Mouse (Mus musculus): ENCODE measurements around the gene Spata31d1d. TPM values are rescaled to one million over a fixed set of nuclear protein-coding genes. Genes with fewer than 3 reads are reported as not detected.
A peak's percentile ranks its signal among the peaks of the same experiment; 100 is the strongest.
"Not testable (repeated sequence)": the region's sequence is repeated elsewhere in the genome, so short reads cannot be mapped to it uniquely, and the experiment has no call there.

The Spata31d1d gene
- polyA plus RNA-seq (2015; fragmentation: Nextera tagmentation; extraction: Ambion mirVana), result not detected in 2 replicates

- no peak for ATAC-seq
- no peaks in the 10 kb centered on the region; the same call in 1 of the 2 replicates for H3K4me1 ChIP-seq (ENCODE audit: control insufficient read depth, insufficient read depth, low read length)
- WGBS, result 34% methylated on average over 7 of the region's 7 CpGs
These were observed at the start of gene Spata31d1d for GRCm38 (mm10) chr13:59731652-59732051. Gene Spata31d1d, minus strand, starts transcription at chr13:59731752.

GRCm38 (mm10) chr13:59779744-59780264 is 48.3 kb upstream of the Spata31d1d start:
- ATAC-seq; H3K9ac ChIP-seq (ENCODE audit: low read depth, low read length): not testable (repeated sequence)
- H3K36me3 ChIP-seq (ENCODE audit: control insufficient read depth, insufficient read depth, low read length), result peaks cover 39% of the 10 kb centered on the region

More at GRCm38 (mm10) chr13:59731652-59732051, at the start of gene Spata31d1d:
- H3K27me3 ChIP-seq (replicated peaks; ENCODE audit: control insufficient read depth, insufficient read depth, low read length), result no peaks in the 10 kb centered on the region
- no peaks in the 10 kb centered on the region for H3K36me3 ChIP-seq (ENCODE audit: control insufficient read depth, insufficient read depth, low read length)
- no peak within 1 kb of the TSS for H3K27ac ChIP-seq (ENCODE audit: low read length)
- H3K4me2 ChIP-seq (ENCODE audit: low read depth, low read length), result no peak within 1 kb of the TSS
- H3K4me3 ChIP-seq (ENCODE audit: low read length), result no peak within 1 kb of the TSS
- H3K9me3 ChIP-seq (ENCODE audit: control insufficient read depth, low read length), result no peaks in the 10 kb centered on the region
- H3K9ac ChIP-seq (ENCODE audit: low read depth, low read length), result no peak within 1 kb of the TSS

GRCm38 (mm10) chr13:59779213-59779612 is 47.7 kb upstream of the Spata31d1d start:
- H3K27ac ChIP-seq (ENCODE audit: low read length), result no peak overlapping the region
- no peak overlapping the region for H3K9ac ChIP-seq (ENCODE audit: low read depth, low read length)
- H3K4me2 ChIP-seq (ENCODE audit: low read depth, low read length), result no peak overlapping the region
- ATAC-seq, result no peak
- peaks cover 36% of the 10 kb centered on the region for H3K36me3 ChIP-seq (ENCODE audit: control insufficient read depth, insufficient read depth, low read length)
- no peaks in the 10 kb centered on the region for H3K27me3 ChIP-seq (replicated peaks; ENCODE audit: control insufficient read depth, insufficient read depth, low read length)
- no peak overlapping the region for H3K4me3 ChIP-seq (ENCODE audit: low read length)
- H3K4me1 ChIP-seq (ENCODE audit: control insufficient read depth, insufficient read depth, low read length), result no peaks in the 10 kb centered on the region
- no peaks in the 10 kb centered on the region for H3K9me3 ChIP-seq (ENCODE audit: control insufficient read depth, low read length)
- 88% methylated on average over 4 of the region's 4 CpGs for WGBS

More at GRCm38 (mm10) chr13:59779744-59780264, 48.3 kb upstream of the Spata31d1d start:
- 96% methylated on average over 1 of the region's 1 CpGs for WGBS
- not testable (repeated sequence) for H3K4me1 ChIP-seq (ENCODE audit: control insufficient read depth, insufficient read depth, low read length); H3K27me3 ChIP-seq (replicated peaks; ENCODE audit: control insufficient read depth, insufficient read depth, low read length); H3K27ac ChIP-seq (ENCODE audit: low read length); H3K4me3 ChIP-seq (ENCODE audit: low read length); H3K4me2 ChIP-seq (ENCODE audit: low read depth, low read length); H3K9me3 ChIP-seq (ENCODE audit: control insufficient read depth, low read length)

- peak; percentile 5; the same call in 1 of the 2 replicates for ATAC-seq
- H3K27ac ChIP-seq (ENCODE audit: low read length), result no peak overlapping the region
- no peak overlapping the region for H3K4me3 ChIP-seq (ENCODE audit: low read length)
- no peaks in the 10 kb centered on the region for H3K9me3 ChIP-seq (ENCODE audit: control insufficient read depth, low read length)
- H3K36me3 ChIP-seq (ENCODE audit: control insufficient read depth, insufficient read depth, low read length), result peaks cover 12% of the 10 kb centered on the region
- no peaks in the 10 kb centered on the region for H3K27me3 ChIP-seq (replicated peaks; ENCODE audit: control insufficient read depth, insufficient read depth, low read length)
- no peak overlapping the region for H3K9ac ChIP-seq (ENCODE audit: low read depth, low read length)
- peaks cover 17% of the 10 kb centered on the region for H3K4me1 ChIP-seq (ENCODE audit: control insufficient read depth, insufficient read depth, low read length)
- H3K4me2 ChIP-seq (ENCODE audit: low read depth, low read length), result no peak overlapping the region
- 81% methylated on average over 3 of the region's 3 CpGs for WGBS
These were observed 43.6 kb upstream of the Spata31d1d start for GRCm38 (mm10) chr13:59775168-59775567.

GRCm38 (mm10) chr13:59771257-59771656 is 39.7 kb upstream of the Spata31d1d start:
- Histone ChIP-seq H3K9ac (ENCODE audit: low read depth, low read length) (peak overlapping the region; percentile 23; the same call in 1 of the 2 replicates), H3K9me3 (ENCODE audit: control insufficient read depth, low read length) (no peaks in the 10 kb centered on the region), H3K36me3 (ENCODE audit: control insufficient read depth, insufficient read depth, low read length) (no peaks in the 10 kb centered on the region; the same call in 1 of the 2 replicates), H3K27me3 (replicated peaks; ENCODE audit: control insufficient read depth, insufficient read depth, low read length) (no peaks in the 10 kb centered on the region), H3K4me1 (ENCODE audit: control insufficient read depth, insufficient read depth, low read length) (peaks cover 42% of the 10 kb centered on the region), H3K27ac (ENCODE audit: low read length) (peak overlapping the region; percentile 99), H3K4me3 (ENCODE audit: low read length) (no peak overlapping the region), H3K4me2 (ENCODE audit: low read depth, low read length) (no peak overlapping the region)
- 0 out of 2 replicates have a peak, but pooled peaks have one; percentile 10 for ATAC-seq
- 24% methylated on average over 9 of the region's 9 CpGs for WGBS

- Histone ChIP-seq H3K9ac (ENCODE audit: low read depth, low read length) (peak overlapping the region; percentile 23; the same call in 1 of the 2 replicates), H3K27ac (ENCODE audit: low read length) (peak overlapping the region; percentile 99), H3K9me3 (ENCODE audit: control insufficient read depth, low read length) (no peaks in the 10 kb centered on the region), H3K4me3 (ENCODE audit: low read length) (peak overlapping the region; percentile 86; the same call in 1 of the 2 replicates), H3K36me3 (ENCODE audit: control insufficient read depth, insufficient read depth, low read length) (no peaks in the 10 kb centered on the region; the same call in 1 of the 2 replicates), H3K27me3 (replicated peaks; ENCODE audit: control insufficient read depth, insufficient read depth, low read length) (no peaks in the 10 kb centered on the region), H3K4me1 (ENCODE audit: control insufficient read depth, insufficient read depth, low read length) (peaks cover 46% of the 10 kb centered on the region), H3K4me2 (ENCODE audit: low read depth, low read length) (peak overlapping the region; percentile 77)
- 45% methylated on average over 9 of the region's 9 CpGs for WGBS
- ATAC-seq, result no peak
These were observed 39.3 kb upstream of the Spata31d1d start for GRCm38 (mm10) chr13:59770847-59771246.

GRCm38 (mm10) chr13:59770164-59770562 is 38.6 kb upstream of the Spata31d1d start:
- WGBS, result under 1% methylated on average over 28 of the region's 28 CpGs
- H3K9ac ChIP-seq (ENCODE audit: low read depth, low read length), result peak overlapping the region; percentile 92
- no peaks in the 10 kb centered on the region; the same call in 1 of the 2 replicates for H3K36me3 ChIP-seq (ENCODE audit: control insufficient read depth, insufficient read depth, low read length)
- ATAC-seq, result peak; percentile 79
- peak overlapping the region; percentile 86 for H3K4me3 ChIP-seq (ENCODE audit: low read length)
- H3K4me2 ChIP-seq (ENCODE audit: low read depth, low read length), result peak overlapping the region; percentile 77
- H3K27ac ChIP-seq (ENCODE audit: low read length), result peak overlapping the region; percentile 99
- H3K4me1 ChIP-seq (ENCODE audit: control insufficient read depth, insufficient read depth, low read length), result peaks cover 50% of the 10 kb centered on the region
- H3K9me3 ChIP-seq (ENCODE audit: control insufficient read depth, low read length), result no peaks in the 10 kb centered on the region
- H3K27me3 ChIP-seq (replicated peaks; ENCODE audit: control insufficient read depth, insufficient read depth, low read length), result no peaks in the 10 kb centered on the region

- peak; percentile 96 for ATAC-seq
- Histone ChIP-seq H3K4me2 (ENCODE audit: low read depth, low read length) (peak within 1 kb of the TSS; percentile 77), H3K9ac (ENCODE audit: low read depth, low read length) (peak within 1 kb of the TSS; percentile 92), H3K4me3 (ENCODE audit: low read length) (peak within 1 kb of the TSS; percentile 86), H3K9me3 (ENCODE audit: control insufficient read depth, low read length) (no peaks in the 10 kb centered on the region), H3K36me3 (ENCODE audit: control insufficient read depth, insufficient read depth, low read length) (no peaks in the 10 kb centered on the region; the same call in 1 of the 2 replicates), H3K4me1 (ENCODE audit: control insufficient read depth, insufficient read depth, low read length) (peaks cover 50% of the 10 kb centered on the region), H3K27me3 (replicated peaks; ENCODE audit: control insufficient read depth, insufficient read depth, low read length) (no peaks in the 10 kb centered on the region), H3K27ac (ENCODE audit: low read length) (peak within 1 kb of the TSS; percentile 99)
- under 1% methylated on average over 86 of the region's 91 CpGs for WGBS
These were observed 38.0 kb upstream of the Spata31d1d start, which contains the start of gene Isca1 for GRCm38 (mm10) chr13:59769296-59770163. Gene Isca1, minus strand, starts transcription at chr13:59769810.

- Histone ChIP-seq H3K4me1 (ENCODE audit: control insufficient read depth, insufficient read depth, low read length) (peaks cover 50% of the 10 kb centered on the region), H3K9ac (ENCODE audit: low read depth, low read length) (peak overlapping the region; percentile 92), H3K4me3 (ENCODE audit: low read length) (peak overlapping the region; percentile 86), H3K36me3 (ENCODE audit: control insufficient read depth, insufficient read depth, low read length) (no peaks in the 10 kb centered on the region), H3K27ac (ENCODE audit: low read length) (no peak overlapping the region), H3K27me3 (replicated peaks; ENCODE audit: control insufficient read depth, insufficient read depth, low read length) (no peaks in the 10 kb centered on the region), H3K4me2 (ENCODE audit: low read depth, low read length) (peak overlapping the region; percentile 67), H3K9me3 (ENCODE audit: control insufficient read depth, low read length) (no peaks in the 10 kb centered on the region)
- ATAC-seq, result no peak
- WGBS, result 23% methylated on average over 13 of the region's 13 CpGs
These were observed 37.0 kb upstream of the Spata31d1d start for GRCm38 (mm10) chr13:59768531-59768930.

Data from intestine, embryonic 16.5 days (tissue).